Mouse (Mus musculus) kidney, postnatal 14 days (tissue): Measurements from ENCODE around the gene Trp53i11.
A peak's percentile ranks its signal among the peaks of the same experiment; 100 is the strongest.

Experiments
- DNase-seq: peaks from one replicate; pipeline ENCODE4 v3.0.0; 2022; ENCODE audit warnings: mixed read lengths

Gene Trp53i11

GRCm38 (mm10) chr2:93200681-93201340, 13.5 kb downstream of the Trp53i11 start:
- DNase-seq = no peak

- no peak for DNase-seq
Measured at GRCm38 (mm10) chr2:93201997-93202396, 14.6 kb downstream of the Trp53i11 start.

GRCm38 (mm10) chr2:93202782-93203181, 15.4 kb downstream of the Trp53i11 start:
- no peak for DNase-seq

GRCm38 (mm10) chr2:93203682-93204081, 16.3 kb downstream of the Trp53i11 start:
- peak; percentile 78 for DNase-seq

- no peak for DNase-seq
Measured at GRCm38 (mm10) chr2:93204571-93204970, 17.2 kb downstream of the Trp53i11 start.

GRCm38 (mm10) chr2:93206126-93206525, 18.8 kb downstream of the Trp53i11 start:
- DNase-seq = no peak

GRCm38 (mm10) chr2:93212386-93212785, 25.0 kb downstream of the Trp53i11 start:
- DNase-seq = no peak

- DNase-seq = no peak
Measured at GRCm38 (mm10) chr2:93212865-93213264, 25.5 kb downstream of the Trp53i11 start.

GRCm38 (mm10) chr2:93214192-93214591, 26.8 kb downstream of the Trp53i11 start:
- peak; percentile 55 for DNase-seq

GRCm38 (mm10) chr2:93215790-93216189, 28.4 kb downstream of the Trp53i11 start:
- no peak for DNase-seq

GRCm38 (mm10) chr2:93217015-93217414, 29.7 kb downstream of the Trp53i11 start:
- peak; percentile 90 for DNase-seq

GRCm38 (mm10) chr2:93218353-93218990, 31.1 kb downstream of the Trp53i11 start:
- DNase-seq = no peak

GRCm38 (mm10) chr2:93219576-93219975, 32.2 kb downstream of the Trp53i11 start:
- no peak for DNase-seq

- no peak for DNase-seq
Measured at GRCm38 (mm10) chr2:93220447-93220846, 33.1 kb downstream of the Trp53i11 start.

- no peak for DNase-seq
Measured at GRCm38 (mm10) chr2:93223463-93223862, 36.1 kb downstream of the Trp53i11 start.

- DNase-seq = peak; percentile 88
Measured at GRCm38 (mm10) chr2:93226606-93227595, 39.6 kb downstream of the Trp53i11 start.

GRCm38 (mm10) chr2:93227713-93228479, 40.5 kb downstream of the Trp53i11 start:
- peak; percentile 34 for DNase-seq

- DNase-seq = no peak
Measured at GRCm38 (mm10) chr2:93228480-93228824, 41.1 kb downstream of the Trp53i11 start.

GRCm38 (mm10) chr2:93232141-93232540, 44.8 kb downstream of the Trp53i11 start:
- no peak for DNase-seq

GRCm38 (mm10) chr2:93237055-93237454, 49.7 kb downstream of the Trp53i11 start:
- peak; percentile 70 for DNase-seq

GRCm38 (mm10) chr2:93238864-93239263, 51.5 kb downstream of the Trp53i11 start:
- DNase-seq = no peak

- DNase-seq = no peak
Measured at GRCm38 (mm10) chr2:93242166-93242565, 54.8 kb downstream of the Trp53i11 start.
